Mouse (Mus musculus) ES-E14 (cell line): ENCODE results near the gene Ripply3. TPM values are rescaled to one million over a fixed set of nuclear protein-coding genes. Genes with fewer than 3 reads are reported as not detected.

Experiments used
- DNase-seq: peaks from one replicate; pipeline ENCODE4 v3.0.0-alpha.2; 2013; ENCODE audit warnings: low read depth, low spot score
- H3K27ac ChIP-seq: 2 replicates; pipeline ENCODE4 v1.5.1; 2012; ENCODE audit warnings: low read depth, mild to moderate bottlenecking, low read length, moderate library complexity, mixed read lengths; ENCODE audit not compliant: poor library complexity, insufficient read depth, severe bottlenecking
- H3K36me3 ChIP-seq: 2 replicates; pipeline ENCODE4 v1.6.1; 2012; ENCODE audit warnings: mild to moderate bottlenecking, low read length, moderate library complexity, mixed read lengths; ENCODE audit not compliant: control insufficient read depth, poor library complexity, insufficient read depth, severe bottlenecking
- H3K4me1 ChIP-seq, 2 experiments: fragments of 150-350 bp in 1 of 2; sonication (generic) in 1 of 2; 2 replicates each; pipeline ENCODE4 v1.6.1; 2012; ENCODE audit warnings: low read length in 2 of 2, mild to moderate bottlenecking in 1 of 2, mixed read lengths in 1 of 2; ENCODE audit not compliant: control insufficient read depth in 2 of 2, insufficient read depth in 2 of 2, poor library complexity in 1 of 2
- H3K4me3 ChIP-seq, 2 experiments: fragments of 150-350 bp in 1 of 2; sonication (generic) in 1 of 2; 2 replicates each; pipeline ENCODE4 v1.5.1; 2012; ENCODE audit warnings: low read length in 2 of 2, low read depth in 1 of 2, mild to moderate bottlenecking in 1 of 2, mixed read lengths in 1 of 2; ENCODE audit not compliant: insufficient read depth in 1 of 2, poor library complexity in 1 of 2, severe bottlenecking in 1 of 2
- H3K9ac ChIP-seq: 2 replicates; pipeline ENCODE4 v1.6.1; 2012; ENCODE audit warnings: low read depth, mild to moderate bottlenecking, low read length, mixed read lengths; ENCODE audit not compliant: poor library complexity, insufficient read depth, severe bottlenecking
- H3K9me3 ChIP-seq: fragments of 150-350 bp; sonication (generic); 2 replicates; pipeline ENCODE4 v1.6.1; 2012; ENCODE audit warnings: low read depth, mild to moderate bottlenecking, low read length; ENCODE audit not compliant: control insufficient read depth, insufficient read depth
- CHD2 ChIP-seq: IDR thresholded peaks from 2 replicates; pipeline ENCODE4 v1.6.1; 2014; ENCODE audit warnings: mild to moderate bottlenecking, low read depth, low read length, inconsistent platforms
- HCFC1 ChIP-seq: IDR thresholded peaks from 2 replicates; pipeline ENCODE4 v1.6.1; 2012; ENCODE audit warnings: low read length, inconsistent platforms, borderline replicate concordance; ENCODE audit not compliant: insufficient read depth
- MAFK ChIP-seq: IDR thresholded peaks from 2 replicates; pipeline ENCODE4 v1.6.1; 2014; ENCODE audit warnings: mild to moderate bottlenecking, low read depth, low read length, inconsistent platforms; ENCODE audit not compliant: insufficient read depth
- ZC3H11A ChIP-seq: IDR thresholded peaks from 2 replicates; pipeline ENCODE4 v1.6.1; 2012; ENCODE audit warnings: low read depth, mild to moderate bottlenecking, inconsistent platforms, low read length, borderline replicate concordance
- ZNF384 ChIP-seq: IDR thresholded peaks from 2 replicates; pipeline ENCODE4 v1.6.1; 2012; ENCODE audit warnings: low read depth, low read length, inconsistent platforms
- in situ Hi-C, 2 experiments: fragments of 600-800 bp; cut with MboI; formaldehyde crosslinking; loops; one replicate each; pipeline ENCODE4 v1.15.1; 2025; ENCODE audit warnings: low sequenced_read_pairs in 2 of 2, inconsistent platforms in 1 of 2; ENCODE audit not compliant: unreplicated experiment in 2 of 2
- total RNA-seq: library from RNA; depleted of rRNA; stranded (reverse); fragments of 300-350 nt; gene quantifications from 2 replicates; pipeline ENCODE4 v1.2.3, GENCODE M21; 2012

Ripply3 gene
- total RNA-seq, 1 experiment = 0.22 TPM

DNA sequence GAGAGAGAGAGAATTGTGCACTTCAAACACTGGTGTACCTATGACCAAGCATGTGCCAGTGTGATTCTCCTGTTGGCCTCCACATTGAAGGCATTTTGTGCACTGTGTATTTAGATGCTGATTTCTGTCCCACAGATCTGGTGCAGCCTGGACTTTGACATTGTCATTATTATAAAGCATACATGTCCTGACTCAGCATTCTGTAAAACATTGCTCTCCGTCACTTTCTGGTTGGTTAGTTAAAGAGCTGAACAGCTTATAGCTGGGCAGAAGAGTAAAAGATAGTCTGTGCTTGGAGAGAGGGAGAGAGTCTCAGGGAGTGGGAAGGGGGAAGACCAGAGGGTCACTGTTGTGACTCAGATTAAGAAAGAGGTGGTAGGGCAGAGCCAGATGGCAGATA lies 17.5 kb downstream of the Ripply3 start:
- in situ Hi-C loops = no loop called here
- Histone ChIP-seq H3K36me3 (no peaks in the 10 kb centered on the region), H3K27ac (no peak overlapping the region), H3K4me1 (no peaks in the 10 kb centered on the region), H3K9me3 (no peaks in the 10 kb centered on the region), H3K9ac (no peak overlapping the region), H3K4me3 (no peak overlapping the region)
- no peak for DNase-seq
- TF ChIP-seq MAFK = peak; percentile 59; the same call in 1 of the 2 replicates
- no peak for TF ChIP-seq ZNF384
- TF ChIP-seq CHD2 = no peak

DNA sequence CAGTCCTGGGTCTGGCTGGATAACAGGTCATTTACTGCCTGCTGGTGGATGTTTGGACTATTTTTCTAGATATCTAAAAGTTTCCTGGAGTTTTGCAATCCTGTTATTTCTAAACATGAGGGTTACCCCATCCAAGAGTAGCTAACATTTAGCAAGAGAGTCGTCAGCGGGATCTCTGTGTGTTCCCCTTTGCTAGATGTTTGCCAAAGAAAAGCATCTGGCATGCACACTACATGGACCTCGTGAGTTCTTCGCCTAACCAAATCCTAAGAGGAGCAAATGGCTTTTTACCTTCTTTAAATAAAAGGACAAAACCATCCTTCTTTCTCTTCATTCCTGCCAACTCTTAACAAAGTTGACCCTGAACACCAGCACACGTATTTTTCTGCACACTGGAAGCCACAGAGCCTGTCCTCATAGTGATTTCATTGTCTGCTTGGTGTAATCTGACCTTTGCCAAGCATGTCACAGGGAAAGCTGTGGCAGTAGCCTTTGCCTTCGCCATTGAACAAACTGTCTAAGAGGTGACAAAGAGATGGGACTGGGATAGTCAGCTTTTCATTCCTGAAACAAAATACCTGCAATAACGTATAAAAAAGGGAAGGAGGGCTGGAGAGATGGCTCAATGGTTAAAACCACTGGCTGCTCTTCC lies 19.0 kb downstream of the Ripply3 start:
- no peaks in the 10 kb centered on the region for H3K4me1 ChIP-seq
- H3K9me3 ChIP-seq = no peaks in the 10 kb centered on the region
- no peak overlapping the region for H3K27ac ChIP-seq
- H3K36me3 ChIP-seq = no peaks in the 10 kb centered on the region
- no peak for TF ChIP-seq HCFC1
- TF ChIP-seq ZC3H11A = no peak
- TF ChIP-seq CHD2 = no peak
- no peak for TF ChIP-seq ZNF384
- TF ChIP-seq MAFK = no peak
- in situ Hi-C loops = no loop called here
- DNase-seq = no peak
- no peak overlapping the region for H3K4me3 ChIP-seq
- H3K9ac ChIP-seq = no peak overlapping the region

DNA sequence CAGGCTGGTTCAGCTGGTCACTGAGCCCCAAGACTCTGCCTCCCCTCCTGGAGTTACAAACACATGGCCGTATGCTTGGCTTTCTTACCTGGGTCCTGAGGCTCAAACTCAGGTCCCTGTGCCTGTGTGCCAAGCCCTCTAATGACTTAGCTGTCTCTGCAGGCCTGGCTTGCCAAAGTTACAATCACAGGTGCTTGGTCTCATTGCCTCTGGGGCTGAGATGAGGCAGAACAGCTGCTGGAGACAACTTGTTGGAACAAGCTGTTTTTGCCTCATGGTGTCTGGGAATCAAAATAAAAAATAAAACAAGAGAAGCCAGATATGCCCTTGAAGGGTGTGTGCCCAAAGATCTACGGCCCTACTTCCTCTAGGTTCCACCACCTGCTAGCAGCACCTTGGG lies 20.6 kb downstream of the Ripply3 start:
- TF ChIP-seq ZNF384 (no peak), MAFK (no peak)
- Histone ChIP-seq H3K9me3 (no peaks in the 10 kb centered on the region), H3K4me3 (no peak overlapping the region), H3K4me1 (no peaks in the 10 kb centered on the region), H3K27ac (no peak overlapping the region), H3K36me3 (no peaks in the 10 kb centered on the region), H3K9ac (no peak overlapping the region)
- no peak for DNase-seq
- in situ Hi-C loops = no loop called here

DNA sequence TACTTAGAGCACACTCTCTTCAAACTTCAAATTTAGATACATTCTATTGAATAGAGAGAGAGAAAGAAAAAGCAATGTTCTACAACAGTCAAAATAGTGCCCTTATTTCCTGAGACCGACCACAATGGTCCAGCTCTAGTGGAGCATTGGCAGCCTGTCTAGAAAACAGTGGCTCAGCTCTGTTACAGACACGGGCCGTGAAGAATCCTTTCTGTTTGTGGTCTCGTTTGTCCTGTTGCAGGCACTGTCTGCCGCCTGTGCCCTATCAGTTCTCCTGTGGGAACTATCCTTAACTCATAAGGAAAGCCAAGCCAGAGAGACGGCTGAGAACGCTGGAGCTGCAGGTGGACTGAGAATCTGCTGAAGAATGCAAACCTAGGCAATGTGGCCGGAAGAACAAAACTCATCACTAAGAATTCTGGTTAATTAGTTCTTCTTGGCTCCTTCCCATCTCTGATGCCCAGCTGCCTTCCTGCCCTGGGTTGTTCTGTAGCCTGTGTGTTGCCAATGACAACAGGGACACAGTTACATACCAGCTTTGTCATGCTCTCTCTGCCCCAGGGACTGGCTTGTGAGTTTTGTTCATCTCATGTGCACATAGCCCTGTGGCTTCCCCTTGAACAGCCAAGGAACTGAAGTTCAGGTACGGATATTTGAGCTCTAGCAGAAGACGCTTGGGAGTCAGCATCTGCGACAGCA lies 21.5 kb downstream of the Ripply3 start:
- no peaks in the 10 kb centered on the region for H3K9me3 ChIP-seq
- in situ Hi-C loops = no loop called here
- no peak for DNase-seq
- H3K9ac ChIP-seq = no peak overlapping the region
- no peak overlapping the region for H3K27ac ChIP-seq
- H3K4me1 ChIP-seq = peaks cover 0 to 1% of the 10 kb centered on the region in 2 experiments; a peak in 1 of 4 replicates
- no peaks in the 10 kb centered on the region for H3K36me3 ChIP-seq
- no peak for TF ChIP-seq MAFK
- TF ChIP-seq CHD2 = no peak
- TF ChIP-seq HCFC1 = no peak
- TF ChIP-seq ZC3H11A = no peak
- no peak for TF ChIP-seq ZNF384
- no peak overlapping the region for H3K4me3 ChIP-seq

DNA sequence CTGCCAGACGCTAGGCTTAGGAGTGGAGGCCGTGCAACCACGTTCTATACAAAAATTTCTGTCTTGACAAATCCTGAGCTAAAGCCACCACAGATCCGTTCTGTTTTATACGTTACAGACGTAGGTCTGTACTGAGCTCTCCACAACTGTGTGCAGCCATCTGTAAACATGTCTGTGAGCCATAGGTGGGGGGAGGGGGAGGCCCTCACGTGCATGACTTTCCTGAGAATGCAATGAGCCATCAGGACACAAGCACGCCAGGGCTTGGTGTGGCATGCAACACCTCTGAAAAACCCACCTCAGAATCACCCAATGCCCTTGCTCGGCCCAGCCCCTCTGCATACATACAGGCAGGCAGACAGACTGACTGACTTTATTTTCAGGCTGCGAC lies 22.1 kb downstream of the Ripply3 start:
- Histone ChIP-seq H3K4me1 (peaks cover 0 to 1% of the 10 kb centered on the region in 2 experiments; a peak in 1 of 4 replicates), H3K36me3 (no peaks in the 10 kb centered on the region), H3K9me3 (no peaks in the 10 kb centered on the region), H3K27ac (no peak overlapping the region), H3K4me3 (no peak overlapping the region), H3K9ac (no peak overlapping the region)
- TF ChIP-seq ZC3H11A (no peak), HCFC1 (no peak), ZNF384 (no peak), CHD2 (no peak), MAFK (no peak)
- DNase-seq = no peak
- in situ Hi-C loops = no loop called here
